Mouse (Mus musculus) small intestine, adult 10 weeks (tissue): ENCODE data around the gene Cotl1. TPM values are rescaled to one million over a fixed set of nuclear protein-coding genes. Genes with fewer than 3 reads are reported as not detected.

Source experiments
- polyA plus RNA-seq: library from polyadenylated mRNA; stranded (reverse); fragments of 350-450 nt; fragmentation: Illumina TruSeq; extraction: RNeasy Lipid Tissue Mini Kit (QIAGEN cat#74804); gene quantifications from one replicate; pipeline ENCODE4 v1.2.3, GENCODE M21; 2014; ENCODE audit warnings: low replicate concordance

Cotl1 gene
- polyA plus RNA-seq = 0.33 TPM

DNA sequence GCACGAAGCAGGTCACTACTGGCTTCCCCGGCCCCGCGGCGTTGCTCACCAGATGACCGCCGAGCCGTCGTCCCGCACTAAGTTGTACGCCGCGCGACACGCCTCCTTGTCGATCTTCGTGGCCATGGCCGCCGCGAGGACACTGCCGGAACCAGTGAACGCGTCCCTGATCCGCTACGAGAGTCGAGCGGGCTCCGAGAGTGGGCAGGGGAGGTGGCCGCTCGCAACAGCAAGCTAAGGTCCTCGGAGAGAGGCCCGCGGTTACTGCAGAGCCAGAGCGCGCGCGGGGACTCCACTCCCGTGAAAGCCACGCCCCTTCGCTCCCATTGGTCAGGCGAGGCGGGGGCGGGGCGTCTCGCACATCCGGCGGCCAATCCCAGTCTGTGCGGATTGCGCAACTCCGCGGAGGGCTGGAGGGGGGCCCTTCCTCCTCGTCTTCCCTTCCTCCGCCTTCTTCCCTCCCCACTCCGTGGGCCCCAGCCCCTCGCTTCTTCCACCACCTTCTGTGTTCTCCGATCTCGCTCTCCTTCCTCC is at the start of gene Cotl1:
Cotl1 (minus strand) TSS at position 270 of the 534 bp plus-strand sequence.

GRCm38 (mm10) chr8:119861706-119862389 is 21.5 kb upstream of the Cotl1 start, which contains the start of gene Klhl36:
Klhl36 (plus strand) TSS chr8:119862266.

DNA sequence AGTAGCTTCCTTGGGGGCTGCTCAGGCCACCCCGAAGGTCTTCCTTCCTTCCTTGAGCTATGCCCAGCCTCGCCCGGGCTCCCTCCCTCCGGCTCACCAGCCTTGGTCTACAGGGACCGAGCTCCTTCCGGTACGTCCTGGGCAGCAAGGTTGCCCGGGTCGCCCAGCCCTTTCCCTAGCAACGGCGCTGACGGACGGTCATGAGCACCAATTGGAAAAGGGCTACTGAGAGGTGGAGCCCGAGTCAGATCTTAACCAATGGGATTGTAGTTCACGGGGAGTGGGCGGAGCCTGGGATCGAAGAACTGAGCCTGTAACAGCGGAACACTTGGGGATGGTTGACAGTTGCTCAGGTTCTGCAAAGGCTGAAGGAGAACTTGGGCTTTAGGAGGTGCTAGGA is 62.1 kb downstream of the Cotl1 start, which contains the start of gene Tldc1:
Tldc1 (minus strand) TSS at position 154 of the 400 bp plus-strand sequence.

Other genes starting within 250 kb of the Cotl1 start
- not detected for gene Taf1c, start 235.3 kb downstream of the Cotl1 start, polyA plus RNA-seq
- not detected for gene Adad2, start 227.8 kb downstream of the Cotl1 start, polyA plus RNA-seq
- gene Kcng4, start 204.9 kb downstream of the Cotl1 start, polyA plus RNA-seq = not detected
- 2.6 TPM for gene Wfdc1, start 174.2 kb downstream of the Cotl1 start, polyA plus RNA-seq
- not detected for gene Atp2c2, start 140.5 kb downstream of the Cotl1 start, polyA plus RNA-seq
- gene Tldc1, start 62.1 kb downstream of the Cotl1 start, polyA plus RNA-seq = 0.97 TPM
- gene Klhl36, start 21.7 kb upstream of the Cotl1 start, polyA plus RNA-seq = not detected
- 20.4 TPM for gene Usp10, start 69.8 kb upstream of the Cotl1 start, polyA plus RNA-seq
- 2.7 TPM for gene Gm20388, start 70.3 kb upstream of the Cotl1 start, polyA plus RNA-seq
- 1.4 TPM for gene Crispld2, start 151.9 kb upstream of the Cotl1 start, polyA plus RNA-seq